Mouse (Mus musculus) thymus, adult 2 months (tissue): ENCODE results near the gene Nol4l. TPM values are rescaled to one million over a fixed set of nuclear protein-coding genes. Genes with fewer than 3 reads are reported as not detected.

Experiments used
- DNase-seq: peaks from one replicate; pipeline ENCODE4 v3.0.0; 2021
- H3K27ac ChIP-seq: fragments of 200-500 bp; 2 replicates; pipeline ENCODE4 v1.5.1; 2012; ENCODE audit warnings: low read length, control low read depth; ENCODE audit not compliant: control insufficient read depth, insufficient read depth
- H3K27me3 ChIP-seq: fragments of 200-500 bp; 2 replicates; pipeline ENCODE4 v1.6.1; 2012; ENCODE audit warnings: mild to moderate bottlenecking, low read length, moderate library complexity, mixed read lengths; ENCODE audit not compliant: control insufficient read depth, insufficient read depth
- H3K36me3 ChIP-seq: fragments of 200-500 bp; 2 replicates; pipeline ENCODE4 v1.6.1; 2012; ENCODE audit warnings: mild to moderate bottlenecking, low read length, moderate library complexity; ENCODE audit not compliant: control insufficient read depth, insufficient read depth
- H3K4me1 ChIP-seq: fragments of 200-500 bp; replicated peaks from 2 replicates; pipeline ENCODE4 v1.6.1; 2012; ENCODE audit warnings: low read length; ENCODE audit not compliant: control insufficient read depth, insufficient read depth
- H3K4me3 ChIP-seq: fragments of 200-500 bp; 2 replicates; pipeline ENCODE4 v1.5.1; 2012; ENCODE audit warnings: mild to moderate bottlenecking, low read length, control low read depth, moderate library complexity; ENCODE audit not compliant: control insufficient read depth, insufficient read depth
- CTCF ChIP-seq: fragments of 200-500 bp; IDR thresholded peaks from 2 replicates; pipeline ENCODE4 v1.5.1; 2012; ENCODE audit warnings: mild to moderate bottlenecking, control low read depth, low read length, moderate library complexity, borderline replicate concordance; ENCODE audit not compliant: control insufficient read depth, poor library complexity, insufficient read depth; ENCODE audit errors: extremely low read depth
- POLR2A ChIP-seq: fragments of 200-500 bp; IDR thresholded peaks from 2 replicates; pipeline ENCODE4 v1.6.1; 2012; ENCODE audit warnings: mild to moderate bottlenecking, low read length, control low read depth, moderate library complexity; ENCODE audit not compliant: control insufficient read depth, poor library complexity, insufficient read depth; ENCODE audit errors: extremely low read depth
- WGBS: fragments of 180-500 bp; shearing (Covaris S2); methylation state at CpG from one replicate; pipeline ENCODE4 v1.1.7; 2018; 5-methylcytosine and 5-hydroxymethylcytosine counted together
- polyA plus RNA-seq: library from polyadenylated mRNA; depleted of rRNA; stranded (reverse); fragments of >200 nt; gene quantifications from 2 replicates; pipeline ENCODE4 v1.2.3, GENCODE M21; 2012

Gene Nol4l
- polyA plus RNA-seq, 1 experiment: 4.2 TPM

DNA sequence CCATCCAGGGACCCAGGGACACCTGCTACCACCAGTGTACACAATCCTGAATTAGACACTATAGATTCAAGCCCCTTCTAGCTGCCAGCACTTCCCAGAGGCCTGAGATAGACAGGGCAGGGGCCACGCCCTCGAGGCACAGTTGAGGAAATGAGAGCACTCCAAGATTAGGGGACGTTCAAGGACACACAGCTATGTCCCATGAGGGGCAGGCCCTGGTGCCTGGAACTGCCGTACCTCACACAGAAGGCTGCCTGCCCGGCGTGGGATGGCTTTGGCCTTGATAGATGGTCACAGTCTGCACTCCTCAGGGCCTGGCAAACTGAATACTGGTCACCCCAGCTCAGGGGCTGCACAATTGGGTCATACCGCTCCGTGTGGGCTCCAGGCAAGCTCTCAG is 19.7 kb upstream of the Nol4l start:
- Histone ChIP-seq H3K4me3 (no peak overlapping the region), H3K36me3 (no peaks in the 10 kb centered on the region), H3K27ac (no peak overlapping the region), H3K27me3 (no peaks in the 10 kb centered on the region), H3K4me1 (peaks cover 3% of the 10 kb centered on the region; the same call in 1 of the 2 replicates)
- TF ChIP-seq CTCF (no peak), POLR2A (no peak)
- 91% methylated on average over 8 of the region's 8 CpGs for WGBS
- no peak for DNase-seq

DNA sequence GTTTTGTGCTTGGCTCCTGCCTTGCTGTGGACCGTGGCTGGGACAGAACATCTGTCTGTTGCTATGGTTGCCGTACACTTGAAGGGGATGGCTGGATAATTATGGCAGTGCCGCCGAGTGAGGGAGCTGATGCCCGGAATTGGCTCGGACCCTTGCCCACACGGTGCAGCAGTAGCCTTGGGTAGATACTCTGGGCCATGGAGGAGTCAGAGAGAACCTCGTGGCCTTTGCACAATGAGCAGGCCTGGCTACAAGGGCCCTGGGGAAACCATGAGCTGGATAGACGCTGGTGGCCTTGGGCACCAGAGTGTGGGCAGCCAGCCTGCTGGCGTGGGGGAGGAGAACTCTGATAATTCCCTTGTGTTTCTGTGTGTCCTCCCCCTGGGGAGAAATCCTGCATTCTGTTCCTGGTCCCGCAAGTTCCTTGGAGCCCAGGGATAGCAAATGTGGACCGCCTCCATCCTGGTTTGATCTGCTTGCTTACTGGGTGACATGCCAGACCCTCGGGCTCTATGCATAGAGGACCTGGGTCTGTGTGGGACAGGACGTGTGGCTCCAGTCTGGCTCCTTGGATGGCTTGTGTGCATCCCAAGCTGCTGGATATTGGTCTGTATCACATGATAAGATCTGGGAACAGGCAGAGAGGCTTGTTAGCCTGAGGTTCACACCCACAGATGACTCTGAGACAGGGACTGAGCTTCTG is 18.6 kb upstream of the Nol4l start:
- Histone ChIP-seq H3K27me3 (no peaks in the 10 kb centered on the region), H3K36me3 (no peaks in the 10 kb centered on the region), H3K27ac (no peak overlapping the region), H3K4me1 (peaks cover 13% of the 10 kb centered on the region), H3K4me3 (no peak overlapping the region)
- WGBS: 88% methylated on average over 14 of the region's 14 CpGs
- DNase-seq: no peak
- no peak for TF ChIP-seq CTCF
- TF ChIP-seq POLR2A: no peak

DNA sequence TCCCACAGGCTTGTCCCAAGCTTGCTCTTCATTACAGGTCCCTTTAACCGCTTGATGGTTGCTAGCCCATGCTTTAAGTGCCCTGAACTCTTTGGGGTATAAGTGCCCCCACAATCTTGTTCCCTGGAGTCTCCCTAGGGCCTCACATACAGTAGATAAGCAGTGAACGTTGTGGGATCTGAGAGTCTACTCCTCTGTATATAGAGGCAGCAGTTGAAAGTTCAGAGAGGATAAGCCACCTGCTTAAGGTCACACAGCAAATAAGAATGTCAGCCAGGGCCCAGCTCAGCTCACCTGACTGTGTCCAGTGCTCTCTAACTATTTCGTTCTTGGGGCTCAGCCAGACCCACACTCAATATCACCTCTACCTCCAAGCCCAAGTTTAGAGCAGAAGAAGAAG is 17.9 kb upstream of the Nol4l start:
- H3K27me3 ChIP-seq: no peaks in the 10 kb centered on the region
- 90% methylated on average over 3 of the region's 3 CpGs for WGBS
- no peak overlapping the region for H3K27ac ChIP-seq
- no peak overlapping the region for H3K4me3 ChIP-seq
- DNase-seq: no peak
- no peaks in the 10 kb centered on the region for H3K36me3 ChIP-seq
- TF ChIP-seq POLR2A (no peak), CTCF (no peak)
- peaks cover 13% of the 10 kb centered on the region for H3K4me1 ChIP-seq

- Histone ChIP-seq H3K4me1 (peaks cover 13% of the 10 kb centered on the region), H3K4me3 (no peak overlapping the region), H3K27me3 (no peaks in the 10 kb centered on the region), H3K36me3 (no peaks in the 10 kb centered on the region), H3K27ac (no peak overlapping the region)
- WGBS: 80% methylated on average over 4 of the region's 4 CpGs
- no peak for TF ChIP-seq POLR2A
- TF ChIP-seq CTCF: no peak
- no peak for DNase-seq
Measured at GRCm38 (mm10) chr2:153546972-153547371, 17.2 kb upstream of the Nol4l start.

GRCm38 (mm10) chr2:153546471-153546870 is 16.7 kb upstream of the Nol4l start:
- Histone ChIP-seq H3K36me3 (no peaks in the 10 kb centered on the region), H3K4me1 (peaks cover 13% of the 10 kb centered on the region), H3K4me3 (no peak overlapping the region), H3K27ac (no peak overlapping the region), H3K27me3 (no peaks in the 10 kb centered on the region)
- 75% methylated on average over 5 of the region's 5 CpGs for WGBS
- no peak for TF ChIP-seq CTCF
- no peak for TF ChIP-seq POLR2A
- DNase-seq: no peak

GRCm38 (mm10) chr2:153544771-153545170 is 15.0 kb upstream of the Nol4l start:
- 83% methylated on average over 4 of the region's 4 CpGs for WGBS
- Histone ChIP-seq H3K4me1 (peaks cover 13% of the 10 kb centered on the region), H3K27me3 (no peaks in the 10 kb centered on the region), H3K36me3 (no peaks in the 10 kb centered on the region), H3K27ac (no peak overlapping the region), H3K4me3 (no peak overlapping the region)
- no peak for TF ChIP-seq POLR2A
- no peak for TF ChIP-seq CTCF
- no peak for DNase-seq

GRCm38 (mm10) chr2:153543911-153544730 is 14.3 kb upstream of the Nol4l start:
- H3K4me3 ChIP-seq: no peak overlapping the region
- H3K4me1 ChIP-seq: peaks cover 13% of the 10 kb centered on the region
- 33% methylated on average over 8 of the region's 8 CpGs for WGBS
- no peaks in the 10 kb centered on the region for H3K36me3 ChIP-seq
- TF ChIP-seq CTCF: no peak
- no peak for TF ChIP-seq POLR2A
- no peak overlapping the region for H3K27ac ChIP-seq
- no peak for DNase-seq
- no peaks in the 10 kb centered on the region for H3K27me3 ChIP-seq
